ENCODE assay signal across 22 mouse cellular contexts in genomic region chr14:28271846-28272245, GRCm38 (mm10).
"Had no signal": no experiment of that assay in that cellular context is flagged by ENCODE, and none has a peak within 500 bp of the region (broad histone marks: within the 10 kb centered on the region; RNA-seq: fewer than 3 reads in every experiment).

No protein-coding gene starts in this region.

- ATAC-seq: intestine, embryonic 16.5 days; liver, embryonic 12.5 days had no signal

- H3K27ac ChIP-seq: limb, embryonic 13.5 days; liver, embryonic 12.5 days; liver, embryonic 15.5 days; lung, embryonic 15.5 days; neural tube, embryonic 12.5 days; neural tube, embryonic 15.5 days; stomach, embryonic 15.5 days had no signal

- H3K4me2 ChIP-seq: limb, embryonic 13.5 days; liver, embryonic 12.5 days; liver, embryonic 15.5 days; lung, embryonic 15.5 days; neural tube, embryonic 12.5 days; neural tube, embryonic 15.5 days; stomach, embryonic 15.5 days had no signal

- H3K9me3 ChIP-seq: limb, embryonic 13.5 days; liver, embryonic 12.5 days; liver, embryonic 15.5 days; lung, embryonic 15.5 days; neural tube, embryonic 12.5 days; neural tube, embryonic 15.5 days; stomach, embryonic 15.5 days had no signal

- H3K4me1 ChIP-seq: liver, embryonic 12.5 days; liver, embryonic 15.5 days; lung, embryonic 15.5 days; neural tube, embryonic 12.5 days; neural tube, embryonic 15.5 days; stomach, embryonic 15.5 days had no signal

- DNase-seq: kidney, adult 18-20 months; kidney, adult 9 months; kidney, postnatal 14 days; kidney, postnatal 4 days; left cerebral cortex, postnatal 4 days; liver; lung, adult 18-20 months; lung, postnatal 14 days; lung, postnatal 4 days; right cerebral cortex, adult 18-20 months; right cerebral cortex, postnatal 25 days; spleen, adult 18-20 months; thymus, adult 18-20 months; thymus, postnatal 36 days had no signal

- H3K9ac ChIP-seq: limb, embryonic 13.5 days; liver, embryonic 12.5 days; liver, embryonic 15.5 days; lung, embryonic 15.5 days; neural tube, embryonic 12.5 days; neural tube, embryonic 15.5 days; stomach, embryonic 15.5 days had no signal

- H3K36me3 ChIP-seq: limb, embryonic 13.5 days; liver, embryonic 12.5 days; liver, embryonic 15.5 days; lung, embryonic 15.5 days; neural tube, embryonic 12.5 days; neural tube, embryonic 15.5 days; stomach, embryonic 15.5 days had no signal

- H3K27me3 ChIP-seq: liver, embryonic 15.5 days; neural tube, embryonic 12.5 days; neural tube, embryonic 15.5 days; stomach, embryonic 15.5 days had no signal

- H3K4me3 ChIP-seq: limb, embryonic 13.5 days; liver, embryonic 12.5 days; liver, embryonic 15.5 days; lung, embryonic 15.5 days; neural tube, embryonic 12.5 days; neural tube, embryonic 15.5 days; stomach, embryonic 15.5 days had no signal
